Mouse (Mus musculus) cerebellum, adult 18-20 months (tissue): ENCODE measurements around the gene Olfr767.
"Not testable (repeated sequence)": the region's sequence is repeated elsewhere in the genome, so short reads cannot be mapped to it uniquely, and the experiment has no call there.

Experiments used
- DNase-seq, 2 experiments: peaks; one replicate each; pipeline ENCODE4 v3.0.0; 2021

The Olfr767 gene

GRCm38 (mm10) chr10:129082810-129083209 lies at the start of gene Olfr767:
TSS of gene Olfr767 (minus strand) at chr10:129082910.
- not testable (repeated sequence) for DNase-seq

- DNase-seq, result no peak
Measured at GRCm38 (mm10) chr10:129117761-129118160, 35.1 kb upstream of the Olfr767 start, which contains the start of gene Olfr769. TSS of gene Olfr769 (minus strand) at chr10:129117861.

GRCm38 (mm10) chr10:129115146-129115545 lies 32.4 kb upstream of the Olfr767 start:
- DNase-seq, result no peak

- no peak for DNase-seq
Measured at GRCm38 (mm10) chr10:129101231-129101630, 18.5 kb upstream of the Olfr767 start.

GRCm38 (mm10) chr10:129099275-129099674 lies 16.6 kb upstream of the Olfr767 start, which contains the start of gene Olfr768:
TSS of gene Olfr768 (minus strand) at chr10:129099375.
- DNase-seq, result no peak

GRCm38 (mm10) chr10:129068877-129069276 lies 13.8 kb downstream of the Olfr767 start, which contains the start of gene Olfr766-ps1:
TSS of gene Olfr766-ps1 (minus strand) at chr10:129068977.
- no peak for DNase-seq

GRCm38 (mm10) chr10:129049898-129050297 lies 32.8 kb downstream of the Olfr767 start, which contains the start of gene Olfr765:
TSS of gene Olfr765 (minus strand) at chr10:129049998.
- DNase-seq, result not testable (repeated sequence)

GRCm38 (mm10) chr10:129039796-129040195 lies 42.9 kb downstream of the Olfr767 start, which contains the start of gene Olfr764-ps1:
TSS of gene Olfr764-ps1 (minus strand) at chr10:129039896.
- no peak for DNase-seq

GRCm38 (mm10) chr10:129028343-129028742 lies 54.4 kb downstream of the Olfr767 start:
- DNase-seq, result no peak

- DNase-seq, result peak in 1 of 2 experiments; percentile 23
Measured at GRCm38 (mm10) chr10:129026018-129026662, 56.6 kb downstream of the Olfr767 start.
